Mouse (Mus musculus): ENCODE measurements around the gene Zcchc7. TPM values are rescaled to one million over a fixed set of nuclear protein-coding genes. Genes with fewer than 3 reads are reported as not detected.
A peak's percentile ranks its signal among the peaks of the same experiment; 100 is the strongest.

The Zcchc7 gene
- polyA plus RNA-seq, 1 experiment from 2014 or later = 34.6 TPM

DNA sequence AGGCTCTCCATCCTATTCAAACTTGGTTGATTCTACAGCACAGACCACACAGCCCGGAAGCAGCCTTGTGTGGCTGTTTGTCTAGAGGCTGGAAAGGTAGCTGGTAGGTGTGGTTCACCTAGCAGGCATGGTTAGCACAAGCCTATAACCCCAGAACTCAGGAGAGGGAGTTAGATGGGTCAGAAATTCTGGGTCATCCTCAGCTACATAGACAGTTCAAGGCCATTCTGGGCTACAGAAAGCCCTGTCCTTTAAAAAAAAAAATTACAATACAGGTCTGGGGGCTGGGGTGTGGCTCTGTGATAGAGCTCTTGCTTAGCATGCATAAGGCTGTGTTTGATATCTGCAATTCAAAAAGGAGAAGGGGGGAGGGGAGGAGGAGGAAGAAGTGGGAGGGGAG, 192.6 kb downstream of the Zcchc7 start:
- no peak overlapping the region for H3K4me2 ChIP-seq (replicated peaks)
- 97% methylated on average over 1 of the region's 1 CpGs for WGBS
- no peaks in the 10 kb centered on the region for H3K36me3 ChIP-seq
- H3K9me3 ChIP-seq (replicated peaks) = no peaks in the 10 kb centered on the region
- H3K9ac ChIP-seq = no peak overlapping the region
- no peak overlapping the region for H3K4me3 ChIP-seq
- ATAC-seq (ENCODE audit: low FRiP score) = peak; percentile 38; the same call in 1 of the 2 replicates
- no peak overlapping the region for H3K27ac ChIP-seq
- peaks cover 6% of the 10 kb centered on the region; the same call in 1 of the 2 replicates for H3K4me1 ChIP-seq
- H3K27me3 ChIP-seq = no peaks in the 10 kb centered on the region

DNA sequence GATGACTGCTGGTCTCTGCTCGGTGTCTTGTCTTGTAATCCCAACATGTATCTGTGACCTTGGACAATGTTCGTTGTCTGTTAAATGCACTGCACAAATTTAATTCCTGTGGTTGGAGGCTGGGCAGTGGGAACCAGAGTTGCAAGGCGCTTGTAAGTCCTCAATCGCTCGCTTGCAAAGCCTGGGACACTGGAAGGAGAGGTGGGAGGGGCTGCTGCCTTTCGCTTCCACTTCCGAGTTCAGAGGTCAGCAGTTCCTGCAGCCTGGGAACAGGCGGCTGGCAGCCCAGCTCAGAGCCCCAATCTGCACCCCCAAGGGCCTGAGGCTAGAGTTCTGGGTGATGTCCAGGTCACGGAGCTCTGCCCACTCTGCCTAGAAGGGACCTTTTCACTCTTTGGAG, 197.4 kb downstream of the Zcchc7 start:
- H3K9ac ChIP-seq = no peak overlapping the region
- no peak overlapping the region for H3K4me3 ChIP-seq
- H3K4me1 ChIP-seq = peaks cover 4% of the 10 kb centered on the region; the same call in 1 of the 2 replicates
- 72% methylated on average over 9 of the region's 9 CpGs for WGBS
- H3K36me3 ChIP-seq = no peaks in the 10 kb centered on the region
- H3K27ac ChIP-seq = no peak overlapping the region
- no peaks in the 10 kb centered on the region for H3K9me3 ChIP-seq (replicated peaks)
- ATAC-seq (ENCODE audit: low FRiP score) = no peak
- no peaks in the 10 kb centered on the region for H3K27me3 ChIP-seq
- H3K4me2 ChIP-seq (replicated peaks) = no peak overlapping the region

DNA sequence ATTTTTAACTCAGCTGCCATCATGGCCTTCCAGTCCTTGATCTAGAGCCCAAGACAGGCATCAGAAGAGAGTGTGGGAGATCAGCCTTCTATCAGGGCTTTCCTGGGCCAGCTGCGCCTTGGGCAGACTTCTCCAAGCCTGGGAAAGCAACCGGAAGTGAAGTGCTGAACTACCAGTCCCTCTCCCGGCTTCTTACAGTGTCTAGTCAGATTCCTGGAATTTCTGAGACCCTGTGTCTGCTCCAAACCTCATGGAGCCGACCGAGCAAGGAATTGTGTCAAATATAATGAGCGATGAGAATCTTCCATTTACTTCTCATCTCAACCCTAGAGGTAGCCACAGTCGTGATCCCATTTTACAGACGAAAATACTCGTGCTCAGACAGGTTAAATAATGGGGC, 203.1 kb downstream of the Zcchc7 start:
- 91% methylated on average over 9 of the region's 9 CpGs for WGBS
- H3K36me3 ChIP-seq = no peaks in the 10 kb centered on the region
- no peak overlapping the region for H3K9ac ChIP-seq
- no peak overlapping the region for H3K27ac ChIP-seq
- H3K9me3 ChIP-seq (replicated peaks) = no peaks in the 10 kb centered on the region
- no peaks in the 10 kb centered on the region for H3K27me3 ChIP-seq
- H3K4me2 ChIP-seq (replicated peaks) = no peak overlapping the region
- H3K4me1 ChIP-seq = no peaks in the 10 kb centered on the region
- ATAC-seq (ENCODE audit: low FRiP score) = no peak
- H3K4me3 ChIP-seq = no peak overlapping the region

DNA sequence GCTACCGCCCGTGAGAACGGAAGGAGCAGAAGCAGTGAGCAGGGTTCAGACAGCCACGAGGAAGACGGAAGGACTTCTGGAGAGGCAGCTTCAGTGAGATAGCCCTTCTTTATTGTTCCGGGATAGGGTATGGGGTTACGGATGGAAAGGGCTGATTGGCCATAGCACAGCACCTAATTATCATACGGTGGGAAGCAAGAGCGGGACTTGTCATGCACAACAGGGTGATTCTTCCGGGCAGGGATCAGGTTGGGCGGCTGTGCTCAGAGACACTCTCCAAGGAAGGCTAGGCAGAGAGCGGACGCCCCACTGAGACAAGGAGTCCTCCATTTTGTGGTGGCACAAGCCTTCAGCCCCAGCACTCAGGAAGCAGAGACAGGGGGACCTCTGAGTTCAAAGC, 203.5 kb downstream of the Zcchc7 start:
- Histone ChIP-seq H3K4me3 (no peak overlapping the region), H3K9me3 (replicated peaks) (no peaks in the 10 kb centered on the region), H3K27me3 (no peaks in the 10 kb centered on the region), H3K27ac (no peak overlapping the region), H3K4me2 (replicated peaks) (no peak overlapping the region), H3K9ac (no peak overlapping the region), H3K4me1 (no peaks in the 10 kb centered on the region), H3K36me3 (no peaks in the 10 kb centered on the region)
- ATAC-seq (ENCODE audit: low FRiP score) = no peak
- 90% methylated on average over 13 of the region's 13 CpGs for WGBS

DNA sequence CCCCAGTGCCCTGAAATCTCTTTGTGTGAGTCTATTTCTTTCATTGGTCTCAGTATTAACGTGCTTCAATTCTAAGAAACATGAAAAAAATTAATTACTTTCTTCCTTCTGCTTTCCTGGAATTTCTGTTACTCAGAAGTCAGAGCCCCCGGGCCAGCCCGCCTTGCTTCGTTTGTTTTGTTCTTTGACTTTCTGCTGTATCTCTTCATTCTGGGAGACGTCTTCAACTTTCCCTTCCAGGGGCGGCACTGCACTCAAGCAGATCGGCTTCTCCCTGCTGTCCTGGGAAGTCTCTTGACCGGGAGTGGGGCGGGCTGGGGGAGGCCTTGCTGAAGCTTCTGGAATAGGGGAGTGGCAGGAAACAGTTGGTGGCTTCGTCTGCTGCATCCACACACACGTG, 207.5 kb downstream of the Zcchc7 start:
- no peak for ATAC-seq (ENCODE audit: low FRiP score)
- no peak overlapping the region for H3K4me3 ChIP-seq
- H3K27ac ChIP-seq = no peak overlapping the region
- no peaks in the 10 kb centered on the region for H3K4me1 ChIP-seq
- no peak overlapping the region for H3K4me2 ChIP-seq (replicated peaks)
- no peak overlapping the region for H3K9ac ChIP-seq
- 73% methylated on average over 11 of the region's 11 CpGs for WGBS
- no peaks in the 10 kb centered on the region for H3K9me3 ChIP-seq (replicated peaks)
- no peaks in the 10 kb centered on the region for H3K27me3 ChIP-seq
- no peaks in the 10 kb centered on the region for H3K36me3 ChIP-seq

DNA sequence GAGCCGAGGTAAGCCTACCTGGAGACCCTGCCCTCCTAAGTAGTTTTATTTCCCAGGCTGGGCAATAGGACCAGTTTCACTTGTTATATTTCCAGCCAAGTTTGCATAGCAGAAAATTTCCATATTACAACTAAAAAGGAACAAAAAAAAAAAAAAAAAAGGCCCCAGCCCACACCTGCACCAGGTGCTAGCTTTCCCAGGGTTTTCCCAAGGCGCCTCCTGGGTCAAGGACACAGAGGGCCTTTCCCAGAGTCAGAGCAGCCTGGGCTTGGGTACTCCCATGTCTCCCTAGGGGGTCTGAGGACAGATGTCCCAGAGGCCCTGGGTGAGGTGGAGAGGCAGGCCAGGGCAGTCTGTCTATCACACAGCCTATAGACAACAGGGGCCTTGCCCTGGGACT, 209.5 kb downstream of the Zcchc7 start:
- 85% methylated on average over 2 of the region's 2 CpGs for WGBS
- Histone ChIP-seq H3K4me3 (no peak overlapping the region), H3K9ac (no peak overlapping the region), H3K36me3 (no peaks in the 10 kb centered on the region), H3K9me3 (replicated peaks) (no peaks in the 10 kb centered on the region), H3K27ac (no peak overlapping the region), H3K4me1 (peaks cover 7% of the 10 kb centered on the region), H3K27me3 (no peaks in the 10 kb centered on the region), H3K4me2 (replicated peaks) (no peak overlapping the region)
- no peak for ATAC-seq (ENCODE audit: low FRiP score)

DNA sequence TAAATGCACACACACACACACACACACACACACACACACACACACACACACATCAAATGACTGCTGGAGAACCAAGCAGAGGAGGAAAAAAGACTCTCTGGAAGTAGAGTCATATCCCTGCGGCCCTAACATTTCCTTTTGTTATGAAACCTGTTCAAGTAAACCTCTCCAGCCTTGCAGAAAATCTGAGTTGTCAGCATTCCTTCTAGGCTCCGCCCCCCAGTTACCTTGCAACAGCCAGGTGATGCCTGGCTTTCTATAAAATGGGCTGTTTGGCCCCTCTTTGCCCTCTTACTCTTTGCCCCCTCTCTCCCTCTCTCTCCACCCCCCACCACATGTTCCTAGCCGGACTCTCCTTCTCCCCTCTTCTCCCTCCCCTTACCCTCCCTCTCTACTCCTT, 210.1 kb downstream of the Zcchc7 start:
- 78% methylated on average over 3 of the region's 3 CpGs for WGBS
- no peaks in the 10 kb centered on the region for H3K27me3 ChIP-seq
- no peak overlapping the region for H3K4me3 ChIP-seq
- no peak for ATAC-seq (ENCODE audit: low FRiP score)
- peaks cover 7% of the 10 kb centered on the region for H3K4me1 ChIP-seq
- H3K9ac ChIP-seq = no peak overlapping the region
- H3K36me3 ChIP-seq = no peaks in the 10 kb centered on the region
- H3K9me3 ChIP-seq (replicated peaks) = no peaks in the 10 kb centered on the region
- H3K27ac ChIP-seq = no peak overlapping the region
- H3K4me2 ChIP-seq (replicated peaks) = no peak overlapping the region

DNA sequence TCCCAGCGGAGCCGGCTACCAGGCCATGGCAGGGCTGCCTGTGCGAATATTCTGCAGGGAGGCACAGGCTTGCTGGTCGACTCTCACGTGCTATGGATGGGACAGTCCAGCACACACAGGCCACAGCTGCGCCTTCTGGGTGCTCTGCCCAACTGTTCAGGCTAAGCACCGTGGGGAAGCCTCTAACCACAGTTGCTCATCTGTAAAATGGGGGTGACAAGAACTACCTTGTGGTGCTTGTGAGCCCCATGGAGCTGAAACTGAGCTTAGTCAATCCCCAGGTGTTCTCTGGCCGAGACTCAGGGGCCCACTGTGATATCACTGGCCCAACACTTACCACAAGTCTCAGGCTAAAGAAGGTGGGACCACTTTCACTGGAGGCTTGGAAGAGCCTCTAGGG, 211.7 kb downstream of the Zcchc7 start:
- WGBS = 83% methylated on average over 8 of the region's 8 CpGs
- no peak overlapping the region for H3K4me3 ChIP-seq
- no peaks in the 10 kb centered on the region for H3K9me3 ChIP-seq (replicated peaks)
- H3K4me1 ChIP-seq = peaks cover 7% of the 10 kb centered on the region
- no peaks in the 10 kb centered on the region for H3K36me3 ChIP-seq
- H3K27me3 ChIP-seq = 0 out of 2 replicates have a peak, but pooled peaks cover 2% of the 10 kb centered on the region
- no peak overlapping the region for H3K9ac ChIP-seq
- H3K27ac ChIP-seq = no peak overlapping the region
- ATAC-seq (ENCODE audit: low FRiP score) = no peak
- no peak overlapping the region for H3K4me2 ChIP-seq (replicated peaks)

DNA sequence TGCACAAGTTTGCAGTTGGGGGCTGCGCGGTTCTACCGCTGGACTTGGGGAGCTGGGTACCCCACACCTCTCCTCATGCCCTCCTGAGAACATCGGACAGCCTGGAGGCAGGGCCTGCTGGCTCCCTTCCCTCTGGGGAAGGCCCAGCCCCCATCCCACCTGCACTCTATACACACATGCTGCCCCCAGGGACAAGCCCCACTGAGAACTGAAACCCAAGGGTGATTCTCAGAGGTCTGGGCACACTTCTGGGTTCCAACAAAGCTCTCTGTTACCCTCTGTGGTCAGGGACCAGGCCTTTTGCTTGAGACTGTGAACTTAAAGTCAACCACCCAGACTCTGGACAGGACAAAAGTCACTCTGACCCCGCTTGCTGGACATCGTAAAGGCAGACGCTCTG, 214.4 kb downstream of the Zcchc7 start:
- Histone ChIP-seq H3K9me3 (replicated peaks) (no peaks in the 10 kb centered on the region), H3K4me2 (replicated peaks) (no peak overlapping the region), H3K4me1 (peaks cover 13% of the 10 kb centered on the region), H3K27me3 (peaks cover 2% of the 10 kb centered on the region; the same call in 1 of the 2 replicates), H3K9ac (no peak overlapping the region), H3K27ac (no peak overlapping the region), H3K4me3 (no peak overlapping the region), H3K36me3 (no peaks in the 10 kb centered on the region)
- WGBS = 92% methylated on average over 7 of the region's 7 CpGs
- ATAC-seq (ENCODE audit: low FRiP score) = no peak

DNA sequence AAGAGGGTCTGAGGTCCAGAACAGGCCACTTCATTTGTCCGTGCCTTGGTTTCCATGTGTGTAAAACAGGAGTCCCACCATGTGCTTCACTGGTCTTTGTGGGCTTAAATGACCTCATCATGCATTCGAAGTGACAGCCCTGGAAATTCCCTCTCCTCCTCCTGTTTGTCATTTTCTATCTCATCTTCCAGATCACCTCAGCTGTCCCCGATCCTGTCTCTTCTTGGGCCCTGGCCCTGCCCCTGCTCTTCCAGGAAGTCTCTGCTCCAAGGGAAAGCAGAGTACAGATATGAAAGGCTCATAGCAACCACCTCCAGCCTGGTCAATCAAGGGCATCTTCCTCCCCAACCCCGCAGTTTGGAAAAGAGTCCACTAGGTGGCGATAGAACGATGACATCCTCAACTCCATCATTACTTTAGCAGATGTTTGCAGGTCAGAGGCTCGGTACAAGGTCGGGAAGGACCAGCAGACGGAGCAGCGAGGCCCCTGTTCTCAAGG, 215.0 kb downstream of the Zcchc7 start:
- ATAC-seq (ENCODE audit: low FRiP score) = no peak

DNA sequence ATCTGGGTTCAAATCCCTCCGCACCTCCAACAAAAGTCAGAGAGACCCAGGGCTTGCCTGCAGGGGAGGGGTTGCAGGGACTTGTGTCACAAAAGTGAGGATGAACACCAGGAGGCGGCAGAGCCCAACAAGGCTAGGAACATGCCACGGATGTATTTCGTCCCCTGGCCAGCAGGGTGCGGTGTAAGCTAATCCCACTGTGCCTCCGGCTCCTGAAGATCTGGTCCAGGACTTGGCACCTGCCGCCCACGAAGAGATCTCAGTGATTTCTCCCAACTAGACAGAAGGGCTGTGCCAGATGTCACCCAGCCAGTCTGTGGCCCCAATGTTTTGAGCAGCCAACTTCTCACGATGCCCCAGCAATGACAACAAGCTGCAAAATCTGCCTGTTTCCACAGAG, 217.8 kb downstream of the Zcchc7 start:
- ATAC-seq (ENCODE audit: low FRiP score) = no peak; the same call in 1 of the 2 replicates
- Histone ChIP-seq H3K4me1 (peaks cover 12% of the 10 kb centered on the region), H3K9me3 (replicated peaks) (no peaks in the 10 kb centered on the region), H3K4me3 (0 out of 2 replicates have a peak overlapping the region, but pooled peaks have one; percentile 8), H3K9ac (no peak overlapping the region), H3K27ac (no peak overlapping the region), H3K27me3 (peaks cover 2% of the 10 kb centered on the region; the same call in 1 of the 2 replicates), H3K4me2 (replicated peaks) (peak overlapping the region; percentile 28), H3K36me3 (no peaks in the 10 kb centered on the region)
- WGBS = 14% methylated on average over 9 of the region's 9 CpGs

More for the DNA sequence above, 215.0 kb downstream of the Zcchc7 start:
- Histone ChIP-seq H3K36me3 (no peaks in the 10 kb centered on the region), H3K4me3 (no peak overlapping the region), H3K27me3 (peaks cover 2% of the 10 kb centered on the region; the same call in 1 of the 2 replicates), H3K4me1 (peaks cover 13% of the 10 kb centered on the region), H3K9ac (no peak overlapping the region), H3K27ac (no peak overlapping the region), H3K4me2 (replicated peaks) (no peak overlapping the region), H3K9me3 (replicated peaks) (no peaks in the 10 kb centered on the region)
- 23% methylated on average over 10 of the region's 10 CpGs for WGBS

DNA sequence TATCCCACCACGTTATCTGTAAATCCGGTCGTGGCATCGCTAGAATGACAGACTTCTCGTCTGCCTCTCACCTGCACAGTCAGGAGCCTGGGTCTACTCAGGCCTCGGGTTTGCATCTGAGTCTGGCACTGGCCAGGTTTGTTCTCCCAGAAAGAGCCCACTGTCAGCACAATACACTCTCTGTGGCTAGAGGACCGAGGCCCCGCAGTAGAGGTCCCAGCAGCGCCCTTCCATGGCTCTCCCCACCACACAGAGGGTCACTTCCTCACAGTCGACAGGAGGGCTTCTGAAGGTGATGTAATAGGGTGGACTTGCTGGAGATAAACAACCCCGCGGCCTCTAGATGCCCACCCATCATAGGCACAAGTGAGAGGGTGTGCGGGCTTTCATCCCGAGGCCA, 218.2 kb downstream of the Zcchc7 start:
- no peaks in the 10 kb centered on the region for H3K36me3 ChIP-seq
- H3K27me3 ChIP-seq = peaks cover 2% of the 10 kb centered on the region; the same call in 1 of the 2 replicates
- 62% methylated on average over 14 of the region's 14 CpGs for WGBS
- H3K27ac ChIP-seq = no peak overlapping the region
- H3K9me3 ChIP-seq (replicated peaks) = no peaks in the 10 kb centered on the region
- peaks cover 7% of the 10 kb centered on the region; the same call in 1 of the 2 replicates for H3K4me1 ChIP-seq
- no peak overlapping the region for H3K9ac ChIP-seq
- H3K4me3 ChIP-seq = 0 out of 2 replicates have a peak overlapping the region, but pooled peaks have one; percentile 8
- H3K4me2 ChIP-seq (replicated peaks) = peak overlapping the region; percentile 28
- no peak for ATAC-seq (ENCODE audit: low FRiP score)

DNA sequence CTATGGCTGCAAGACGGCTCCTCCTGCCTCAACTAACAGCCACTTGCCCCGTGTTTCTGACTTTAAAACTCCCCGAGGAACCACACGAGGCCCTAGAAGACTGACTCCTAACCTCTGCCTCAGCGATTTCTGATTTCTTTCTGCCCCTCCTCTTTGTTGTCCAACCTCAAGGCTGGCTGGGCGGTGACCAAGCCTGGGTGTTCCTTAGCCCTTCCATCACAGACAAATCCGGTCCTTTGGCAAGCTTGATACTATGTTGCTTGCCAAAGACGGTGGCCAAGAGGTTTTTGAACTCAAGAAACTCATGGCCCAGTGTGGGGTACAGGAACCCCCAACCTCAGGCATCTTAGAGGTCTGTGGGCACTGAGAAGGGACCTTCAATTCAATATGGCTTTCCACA, 218.7 kb downstream of the Zcchc7 start:
- WGBS = 74% methylated on average over 8 of the region's 8 CpGs
- peaks cover 6% of the 10 kb centered on the region; the same call in 1 of the 2 replicates for H3K4me1 ChIP-seq
- no peaks in the 10 kb centered on the region for H3K9me3 ChIP-seq (replicated peaks)
- no peak overlapping the region for H3K27ac ChIP-seq
- no peak overlapping the region for H3K9ac ChIP-seq
- no peak overlapping the region for H3K4me3 ChIP-seq
- no peaks in the 10 kb centered on the region for H3K36me3 ChIP-seq
- H3K4me2 ChIP-seq (replicated peaks) = no peak overlapping the region
- no peak for ATAC-seq (ENCODE audit: low FRiP score)
- peaks cover 2% of the 10 kb centered on the region; the same call in 1 of the 2 replicates for H3K27me3 ChIP-seq
